Mouse (Mus musculus): ENCODE measurements around the gene Akt2.
A peak's percentile ranks its signal among the peaks of the same experiment; 100 is the strongest.

The Akt2 gene

GRCm38 (mm10) chr7:27587741-27588140, 3.6 kb upstream of the Akt2 start:
- peak; percentile 26 for DNase-seq (ENCODE audit: low read depth, low spot score)

GRCm38 (mm10) chr7:27590088-27590487, 1.3 kb upstream of the Akt2 start:
- DNase-seq (ENCODE audit: low read depth, low spot score) = no peak

GRCm38 (mm10) chr7:27590566-27591213, 662 bp upstream of the Akt2 start:
- DNase-seq (ENCODE audit: low read depth, low spot score) = peak; percentile 16

GRCm38 (mm10) chr7:27592217-27592929, 1.0 kb downstream of the Akt2 start:
- DNase-seq (ENCODE audit: low read depth, low spot score) = peak; percentile 78

GRCm38 (mm10) chr7:27592934-27593645, 1.7 kb downstream of the Akt2 start:
- DNase-seq (ENCODE audit: low read depth, low spot score) = no peak

GRCm38 (mm10) chr7:27596586-27597503, 5.5 kb downstream of the Akt2 start:
- DNase-seq (ENCODE audit: low read depth, low spot score) = no peak

- no peak for DNase-seq (ENCODE audit: low read depth, low spot score)
Measured at GRCm38 (mm10) chr7:27598053-27598452, 6.7 kb downstream of the Akt2 start.

GRCm38 (mm10) chr7:27601628-27602027, 10.3 kb downstream of the Akt2 start:
- no peak for DNase-seq (ENCODE audit: low read depth, low spot score)

GRCm38 (mm10) chr7:27602161-27602560, 10.8 kb downstream of the Akt2 start:
- DNase-seq (ENCODE audit: low read depth, low spot score) = no peak

GRCm38 (mm10) chr7:27602835-27603234, 11.5 kb downstream of the Akt2 start:
- no peak for DNase-seq (ENCODE audit: low read depth, low spot score)

GRCm38 (mm10) chr7:27604661-27605348, 13.5 kb downstream of the Akt2 start:
- no peak for DNase-seq (ENCODE audit: low read depth, low spot score)

- DNase-seq (ENCODE audit: low read depth, low spot score) = no peak
Measured at GRCm38 (mm10) chr7:27605499-27606285, 14.3 kb downstream of the Akt2 start.

- no peak for DNase-seq (ENCODE audit: low read depth, low spot score)
Measured at GRCm38 (mm10) chr7:27606481-27607254, 15.3 kb downstream of the Akt2 start.

- no peak for DNase-seq (ENCODE audit: low read depth, low spot score)
Measured at GRCm38 (mm10) chr7:27607580-27607979, 16.2 kb downstream of the Akt2 start.

- DNase-seq (ENCODE audit: low read depth, low spot score) = no peak
Measured at GRCm38 (mm10) chr7:27608130-27608529, 16.8 kb downstream of the Akt2 start.

- no peak for DNase-seq (ENCODE audit: low read depth, low spot score)
Measured at GRCm38 (mm10) chr7:27609285-27609684, 17.9 kb downstream of the Akt2 start.

- DNase-seq (ENCODE audit: low read depth, low spot score) = no peak
Measured at GRCm38 (mm10) chr7:27609688-27610087, 18.3 kb downstream of the Akt2 start.

- no peak for DNase-seq (ENCODE audit: low read depth, low spot score)
Measured at GRCm38 (mm10) chr7:27610370-27610769, 19.0 kb downstream of the Akt2 start.

- no peak for DNase-seq (ENCODE audit: low read depth, low spot score)
Measured at GRCm38 (mm10) chr7:27610871-27611270, 19.5 kb downstream of the Akt2 start.
